Mouse (Mus musculus) thymus, postnatal 0 days (tissue): ENCODE data around the gene Wdr45. TPM values are rescaled to one million over a fixed set of nuclear protein-coding genes. Genes with fewer than 3 reads are reported as not detected.

Experiments
- DNase-seq: peaks from one replicate; pipeline ENCODE4 v3.0.0-alpha.2; 2015; ENCODE audit warnings: low spot score
- polyA plus RNA-seq: library from polyadenylated mRNA; unstranded; fragments of >200 nt; fragmentation: Nextera tagmentation; extraction: Ambion mirVana; gene quantifications from 2 replicates; pipeline ENCODE4 v1.2.1, GENCODE M21; 2015

Gene Wdr45
- polyA plus RNA-seq, 1 experiment from 2014 or later: 45.5 TPM

DNA sequence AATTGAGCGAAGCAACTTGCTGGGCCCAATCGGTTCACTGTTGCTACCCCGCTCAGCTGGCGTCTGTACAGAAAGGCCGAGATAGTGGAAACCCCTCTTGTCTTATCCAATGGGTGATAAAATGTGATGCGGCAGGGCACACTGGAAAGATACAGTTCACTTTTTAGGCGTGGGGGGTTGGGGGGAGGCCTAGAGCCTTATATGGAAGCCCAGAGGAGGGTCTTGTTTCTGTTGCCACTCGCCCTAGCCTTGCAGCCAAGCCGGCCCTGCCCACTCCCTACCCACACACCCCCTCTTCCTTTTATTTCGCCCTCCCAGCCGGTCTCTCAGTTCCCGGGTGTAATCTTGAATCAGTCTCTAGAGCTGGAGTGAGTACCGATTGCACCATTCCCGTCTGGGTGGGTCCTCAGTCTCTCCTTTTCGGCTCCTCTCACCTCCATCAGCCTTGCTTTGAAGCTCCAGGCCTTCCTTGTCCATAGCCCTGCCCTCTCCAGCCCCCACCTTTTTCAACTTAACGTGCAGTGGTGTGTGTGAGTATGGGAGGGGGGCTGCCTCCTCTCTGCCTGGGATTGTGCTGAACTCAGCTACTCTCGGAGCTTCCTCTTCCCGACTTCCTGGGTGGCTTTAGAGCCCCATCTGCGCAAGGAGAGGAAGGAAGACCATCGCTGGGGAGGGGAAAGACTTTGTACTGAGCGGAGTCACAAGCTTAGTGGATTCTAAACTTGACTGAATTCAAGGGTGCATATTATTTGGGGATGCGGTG lies 49.7 kb downstream of the Wdr45 start:
- DNase-seq: no peak

DNA sequence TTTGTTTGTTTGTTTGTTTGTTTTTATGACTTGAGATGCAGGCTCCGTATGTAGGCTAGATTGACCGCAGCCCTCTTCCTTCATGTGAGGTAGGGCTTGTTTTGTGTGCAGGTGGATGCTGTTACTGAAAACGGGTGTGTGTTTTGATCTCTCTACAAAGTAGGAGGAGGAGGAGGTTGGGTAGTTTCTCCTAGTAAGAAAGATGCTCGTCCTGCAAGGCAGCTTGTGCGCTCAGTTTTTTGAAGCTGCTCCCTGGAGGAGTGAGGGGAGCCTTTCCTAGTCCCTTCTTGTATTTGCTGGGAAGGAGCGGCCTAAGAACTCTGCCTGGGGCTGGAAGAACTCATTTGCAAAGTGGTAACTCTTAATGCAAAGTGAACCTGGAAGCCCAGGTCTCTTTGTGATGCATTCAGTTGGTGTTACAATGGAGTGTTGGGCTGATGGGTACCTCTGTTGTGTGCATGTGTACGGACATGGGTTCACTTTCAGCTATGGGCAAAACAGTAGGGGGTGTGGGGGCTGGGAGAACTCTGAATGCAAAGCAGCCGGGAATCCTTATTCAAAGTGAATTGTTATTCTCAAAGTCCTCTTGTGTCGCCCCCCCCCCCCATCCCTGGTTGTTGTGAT lies 50.6 kb downstream of the Wdr45 start:
- DNase-seq: no peak

GRCm38 (mm10) chrX:7765281-7765670 lies 51.1 kb downstream of the Wdr45 start:
- no peak for DNase-seq

DNA sequence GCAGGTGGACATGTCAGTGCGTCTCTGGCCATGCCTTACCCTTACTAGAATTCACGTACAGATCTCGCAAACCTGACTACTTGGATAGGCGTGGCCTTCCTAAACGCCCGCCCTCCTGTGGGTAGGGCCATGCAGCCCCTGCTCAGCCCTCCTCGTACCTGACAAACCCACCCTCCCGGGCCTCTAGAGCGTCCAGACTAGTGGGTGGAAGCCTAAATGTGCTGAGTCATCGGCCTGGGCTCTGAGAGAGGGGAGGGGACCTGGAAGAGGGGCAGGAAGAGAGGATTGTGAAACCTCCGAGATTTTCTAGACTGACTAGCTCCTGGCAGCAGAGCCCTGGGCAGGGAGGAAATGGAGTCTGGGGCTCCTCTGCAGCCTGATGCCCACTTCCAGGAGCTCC lies 51.6 kb downstream of the Wdr45 start:
- DNase-seq: no peak

DNA sequence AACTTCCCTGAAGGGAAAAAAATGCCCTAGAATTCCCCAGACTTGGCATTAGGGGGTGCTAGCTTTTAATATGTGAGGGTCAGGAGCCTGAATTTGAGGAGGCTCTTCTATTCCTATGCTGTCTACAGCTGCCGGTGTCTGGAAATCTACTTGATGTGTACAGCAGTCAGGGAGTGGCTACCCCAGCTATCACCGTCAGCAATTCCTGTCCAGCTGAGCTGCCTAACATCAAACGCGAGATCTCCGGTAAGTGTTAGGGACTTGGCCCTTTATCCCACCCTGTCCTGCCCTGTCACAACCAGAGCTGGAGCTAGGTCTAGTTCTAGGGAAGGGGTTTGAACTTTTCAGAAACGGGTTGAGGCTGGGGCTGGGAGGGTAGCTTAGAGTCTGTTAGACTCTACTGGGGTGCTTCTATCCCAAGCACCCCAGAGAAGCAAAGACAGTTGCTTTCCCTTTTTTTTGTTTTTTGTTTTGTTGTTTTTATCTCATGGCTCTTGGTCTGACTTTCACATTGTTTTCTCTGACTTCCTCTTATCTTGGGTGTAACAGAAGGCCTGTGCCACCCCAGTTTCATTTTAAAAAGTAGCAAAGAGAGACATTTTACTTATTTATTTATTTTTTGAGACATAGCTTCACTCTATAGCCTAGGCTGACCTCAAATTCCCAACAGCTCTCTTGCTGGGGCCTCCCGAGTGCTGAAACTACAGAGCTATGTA lies 55.3 kb downstream of the Wdr45 start:
- DNase-seq: no peak

GRCm38 (mm10) chrX:7772766-7773165 lies 58.6 kb downstream of the Wdr45 start:
- no peak for DNase-seq

DNA sequence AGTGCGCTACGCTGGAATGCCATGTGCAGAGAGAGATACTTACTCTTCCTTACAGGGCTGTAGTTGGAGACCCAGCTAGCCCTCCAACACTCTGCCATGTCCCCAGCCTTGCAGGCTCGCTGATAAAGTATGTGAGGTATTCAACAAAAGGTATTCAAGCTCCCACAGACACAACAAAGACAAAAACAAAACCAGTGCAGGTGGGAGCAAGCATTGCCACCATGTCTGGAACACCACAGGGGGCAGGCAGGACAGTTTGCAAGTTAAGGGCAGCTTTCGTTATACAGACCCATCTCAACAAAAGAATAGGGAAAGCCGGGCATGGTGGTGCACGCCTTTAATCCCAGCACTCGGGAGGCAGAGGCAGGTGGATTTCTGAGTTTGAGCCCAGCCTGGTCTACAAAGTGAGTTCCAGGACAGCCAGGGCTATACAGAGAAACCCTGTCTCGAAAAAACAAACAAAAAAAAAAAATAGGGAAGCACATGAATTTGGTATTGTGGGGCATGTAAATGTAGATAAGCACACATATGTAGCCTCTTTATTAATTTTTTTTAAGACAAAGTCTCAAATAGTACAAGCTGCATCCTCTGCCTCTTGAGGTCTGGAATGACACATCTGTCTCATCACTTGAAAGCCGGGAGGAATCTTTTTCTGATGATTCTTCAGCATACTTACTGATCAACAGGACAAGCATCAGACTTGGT lies 61.5 kb downstream of the Wdr45 start:
- DNase-seq: no peak

DNA sequence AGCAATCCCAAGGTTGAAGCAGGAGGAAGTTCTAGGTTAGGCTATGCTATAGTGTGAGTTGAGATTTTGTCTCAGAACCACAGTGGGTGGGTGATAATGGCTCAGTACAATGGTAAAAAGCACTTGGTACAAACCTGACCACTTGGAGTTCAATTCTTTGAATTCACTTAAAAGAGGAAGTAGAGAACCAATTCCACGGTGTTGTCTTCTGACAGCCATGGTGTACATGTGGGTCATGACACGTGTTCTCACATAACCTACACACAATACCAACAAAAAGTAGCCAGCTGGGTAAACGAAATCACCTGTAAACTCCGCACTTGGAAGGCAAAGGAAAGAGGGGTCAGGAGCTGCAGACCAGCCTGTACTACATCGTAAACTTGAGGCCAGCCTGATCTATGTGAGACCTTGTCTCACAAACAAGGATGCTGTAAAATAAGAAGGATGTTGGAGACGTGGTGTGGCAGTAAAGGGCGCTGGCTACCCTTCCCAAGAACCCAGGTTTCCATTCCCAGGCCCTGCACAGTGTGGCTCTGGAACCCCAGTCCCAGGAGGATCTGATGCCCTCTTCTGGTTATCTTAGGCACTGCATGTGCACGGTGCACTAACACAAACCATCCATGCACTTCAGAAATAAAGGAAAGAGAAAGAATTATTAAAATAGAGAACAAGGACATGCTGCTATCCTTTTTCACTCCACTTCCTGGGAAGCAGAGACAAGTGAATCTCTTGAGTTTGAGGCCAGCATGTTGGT lies 62.4 kb downstream of the Wdr45 start:
- no peak for DNase-seq

Other genes with a start within 250 kb of the Wdr45 start
- gene Foxp3, start 140.7 kb upstream of the Wdr45 start, polyA plus RNA-seq: 0.10 and 0.44 TPM in 2 replicates
- 0.73 TPM in 2 replicates for gene Ppp1r3f, start 140.1 kb upstream of the Wdr45 start, polyA plus RNA-seq
- 33.1 and 36.0 TPM in 2 replicates for gene Ccdc22, start 108.8 kb upstream of the Wdr45 start, polyA plus RNA-seq
- 0.04 and 0.07 TPM in 2 replicates for gene Cacna1f, start 107.2 kb upstream of the Wdr45 start, polyA plus RNA-seq
- gene Syp, start 75.9 kb upstream of the Wdr45 start, polyA plus RNA-seq: 0.40 and 0.55 TPM in 2 replicates
- gene Prickle3, start 57.1 kb upstream of the Wdr45 start, polyA plus RNA-seq: 5.3 and 6.2 TPM in 2 replicates
- 81.2 and 84.1 TPM in 2 replicates for gene Plp2, start 42.9 kb upstream of the Wdr45 start, polyA plus RNA-seq
- gene Magix, start 33.1 kb upstream of the Wdr45 start, polyA plus RNA-seq: 0.49 and 0.55 TPM in 2 replicates
- 28.8 and 28.9 TPM in 2 replicates for gene Gpkow, start 17.2 kb upstream of the Wdr45 start, polyA plus RNA-seq
- gene Gm45208, start 7.9 kb downstream of the Wdr45 start, polyA plus RNA-seq: 0.46 and 1.0 TPM in 2 replicates
- gene Praf2, start 14.1 kb downstream of the Wdr45 start, polyA plus RNA-seq: 14.7 and 20.6 TPM in 2 replicates
- 6.7 and 8.2 TPM in 2 replicates for gene Ccdc120, start 36.6 kb downstream of the Wdr45 start, polyA plus RNA-seq
- gene Tfe3, start 48.2 kb downstream of the Wdr45 start, polyA plus RNA-seq: 11.4 TPM in 2 replicates
- gene Gripap1, start 75.4 kb downstream of the Wdr45 start, polyA plus RNA-seq: 40.2 and 48.1 TPM in 2 replicates
- gene Kcnd1, start 108.0 kb downstream of the Wdr45 start, polyA plus RNA-seq: 0.12 and 0.18 TPM in 2 replicates
- 55.0 and 55.6 TPM in 2 replicates for gene Otud5, start 127.0 kb downstream of the Wdr45 start, polyA plus RNA-seq
- gene Pim2, start 163.9 kb downstream of the Wdr45 start, polyA plus RNA-seq: 14.0 and 14.5 TPM in 2 replicates
- gene Slc35a2, start 169.7 kb downstream of the Wdr45 start, polyA plus RNA-seq: 24.5 and 28.3 TPM in 2 replicates
- 142 and 154 TPM in 2 replicates for gene Pqbp1, start 184.9 kb downstream of the Wdr45 start, polyA plus RNA-seq
- gene Timm17b, start 185.0 kb downstream of the Wdr45 start, polyA plus RNA-seq: 118 and 135 TPM in 2 replicates
- not detected in 2 replicates for gene Gm10491, start 193.5 kb downstream of the Wdr45 start, polyA plus RNA-seq
- gene Gm10490, start 195.2 kb downstream of the Wdr45 start, polyA plus RNA-seq: not detected in 2 replicates
- 0.18 and 0.21 TPM in 2 replicates for gene Pcsk1n, start 205.5 kb downstream of the Wdr45 start, polyA plus RNA-seq
- gene Eras, start 214.3 kb downstream of the Wdr45 start, polyA plus RNA-seq: not detected in 2 replicates
- 10.0 and 10.3 TPM in 2 replicates for gene Hdac6, start 233.6 kb downstream of the Wdr45 start, polyA plus RNA-seq